Mouse (Mus musculus) heart, postnatal 0 days (tissue): ENCODE data around the gene Nrxn1. TPM values are rescaled to one million over a fixed set of nuclear protein-coding genes. Genes with fewer than 3 reads are reported as not detected.

Source experiments
- ATAC-seq: fragments of 200-750 bp; cut with Nextera tagmentation; 2 replicates; pipeline ENCODE4 v1.8.0; 2017; ENCODE audit warnings: low read depth, moderate number of reproducible peaks, moderate library complexity; ENCODE audit not compliant: insufficient read depth
- DNase-seq: peaks from one replicate; pipeline ENCODE4 v3.0.0-alpha.2; 2016; ENCODE audit warnings: low spot score
- H3K27ac ChIP-seq: fragments of 300-500 bp; sonication (generic); 2 replicates; pipeline ENCODE4 v1.5.1; 2014; ENCODE audit warnings: low read depth, mild to moderate bottlenecking
- H3K27me3 ChIP-seq: fragments of 300-500 bp; sonication (generic); 2 replicates; pipeline ENCODE4 v1.6.1; 2014; ENCODE audit warnings: low read length, mixed read lengths; ENCODE audit not compliant: control insufficient read depth, insufficient read depth
- H3K36me3 ChIP-seq: fragments of 300-500 bp; sonication (generic); replicated peaks from 2 replicates; pipeline ENCODE4 v1.6.1; 2014; ENCODE audit warnings: low read length, mixed read lengths; ENCODE audit not compliant: control insufficient read depth, insufficient read depth
- H3K4me1 ChIP-seq: fragments of 300-500 bp; sonication (generic); 2 replicates; pipeline ENCODE4 v1.6.1; 2014; ENCODE audit warnings: antibody characterized with exemption; ENCODE audit not compliant: control insufficient read depth, insufficient read depth
- H3K4me2 ChIP-seq: fragments of 300-500 bp; sonication (generic); 2 replicates; pipeline ENCODE4 v1.6.1; 2014; ENCODE audit warnings: low read depth, mild to moderate bottlenecking, low read length, moderate library complexity
- H3K4me3 ChIP-seq: fragments of 300-500 bp; sonication (generic); 2 replicates; pipeline ENCODE4 v1.5.1; 2014; ENCODE audit warnings: low read depth, low read length
- H3K9ac ChIP-seq: fragments of 300-500 bp; sonication (generic); replicated peaks from 2 replicates; pipeline ENCODE4 v1.6.1; 2014; ENCODE audit warnings: low read depth, low read length, mixed read lengths
- H3K9me3 ChIP-seq: fragments of 300-500 bp; sonication (generic); replicated peaks from 2 replicates; pipeline ENCODE4 v1.6.1; 2016; ENCODE audit warnings: low read length; ENCODE audit not compliant: control insufficient read depth
- CTCF ChIP-seq: IDR thresholded peaks from 2 replicates; pipeline ENCODE4 v1.5.1; 2016; ENCODE audit warnings: antibody characterized with exemption, control low read depth, low read depth
- EP300 ChIP-seq: IDR thresholded peaks from 2 replicates; pipeline ENCODE4 v1.6.1; 2016; ENCODE audit warnings: antibody characterized with exemption, low read depth
- WGBS: fragments of 180-500 bp; shearing (Covaris S2); extraction: QIAGEN DNeasy Blood & Tissue Kit; methylation state at CpG from one replicate; pipeline ENCODE4 v1.1.7; 2014; 5-methylcytosine and 5-hydroxymethylcytosine counted together
- polyA plus RNA-seq: library from polyadenylated mRNA; unstranded; fragments of >200 nt; fragmentation: Nextera tagmentation; extraction: Ambion mirVana; gene quantifications from 2 replicates; pipeline ENCODE4 v1.2.1, GENCODE M21; 2015
- total RNA-seq: library from RNA; depleted of rRNA; stranded (reverse); fragments of >200 nt; gene quantifications from 2 replicates; pipeline ENCODE4 v1.2.3, GENCODE M21; 2014; ENCODE audit warnings: low replicate concordance

Nrxn1 gene
- total and polyA plus RNA-seq, 2 experiments from 2014 or later = 1.1 to 4.1 TPM

DNA sequence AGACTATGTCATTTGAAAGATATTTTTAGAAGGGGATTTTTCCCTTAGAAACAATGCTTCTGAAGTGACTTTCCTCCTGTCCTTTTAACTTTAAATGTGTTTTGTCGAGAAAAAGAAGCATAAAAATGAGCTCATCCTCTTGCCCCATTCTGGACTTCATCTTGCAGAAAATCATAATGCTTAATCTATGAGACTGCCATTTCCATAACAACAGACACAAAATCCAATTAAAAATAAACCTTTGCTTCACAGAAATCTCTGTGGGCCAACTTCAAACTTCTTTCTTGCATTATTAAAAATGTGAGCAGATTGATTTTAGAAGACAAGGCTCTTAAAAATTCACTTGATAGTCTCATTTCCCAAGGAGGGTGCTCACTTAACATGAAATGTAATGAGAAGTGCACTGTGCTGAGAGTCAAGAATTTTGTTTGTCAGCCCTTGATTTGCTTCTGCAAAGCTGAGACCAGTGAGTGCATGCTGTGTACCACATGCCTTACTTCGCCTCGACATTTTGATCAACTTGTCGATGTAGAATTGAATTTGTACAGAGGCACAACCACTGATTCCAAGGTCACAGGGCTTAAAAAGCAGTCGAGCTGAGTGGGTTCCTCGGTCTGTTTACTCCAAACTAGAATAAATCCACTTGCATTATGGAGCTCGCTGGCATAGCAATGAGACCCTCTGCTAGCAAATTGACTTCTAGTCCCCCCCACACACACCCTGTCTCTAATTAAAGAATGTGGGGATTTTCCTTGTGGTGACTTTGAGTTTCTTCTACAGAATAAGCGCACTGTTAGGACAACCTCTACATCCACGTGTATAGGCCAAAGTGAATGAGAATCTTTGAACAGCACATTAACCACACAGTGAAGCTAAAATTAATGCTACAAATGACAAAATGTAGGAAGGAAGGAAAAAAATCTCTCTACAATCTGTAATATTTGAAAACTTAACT lies 493.0 kb downstream of the Nrxn1 start:
- Histone ChIP-seq H3K27ac (no peak overlapping the region), H3K36me3 (no peaks in the 10 kb centered on the region), H3K4me1 (no peaks in the 10 kb centered on the region), H3K4me2 (no peak overlapping the region), H3K9me3 (no peaks in the 10 kb centered on the region), H3K9ac (no peak overlapping the region), H3K4me3 (no peak overlapping the region), H3K27me3 (no peaks in the 10 kb centered on the region)
- TF ChIP-seq CTCF = no peak
- no peak for TF ChIP-seq EP300
- no peak for DNase-seq
- 72% methylated on average over 9 of the region's 9 CpGs for WGBS
- no peak for ATAC-seq

DNA sequence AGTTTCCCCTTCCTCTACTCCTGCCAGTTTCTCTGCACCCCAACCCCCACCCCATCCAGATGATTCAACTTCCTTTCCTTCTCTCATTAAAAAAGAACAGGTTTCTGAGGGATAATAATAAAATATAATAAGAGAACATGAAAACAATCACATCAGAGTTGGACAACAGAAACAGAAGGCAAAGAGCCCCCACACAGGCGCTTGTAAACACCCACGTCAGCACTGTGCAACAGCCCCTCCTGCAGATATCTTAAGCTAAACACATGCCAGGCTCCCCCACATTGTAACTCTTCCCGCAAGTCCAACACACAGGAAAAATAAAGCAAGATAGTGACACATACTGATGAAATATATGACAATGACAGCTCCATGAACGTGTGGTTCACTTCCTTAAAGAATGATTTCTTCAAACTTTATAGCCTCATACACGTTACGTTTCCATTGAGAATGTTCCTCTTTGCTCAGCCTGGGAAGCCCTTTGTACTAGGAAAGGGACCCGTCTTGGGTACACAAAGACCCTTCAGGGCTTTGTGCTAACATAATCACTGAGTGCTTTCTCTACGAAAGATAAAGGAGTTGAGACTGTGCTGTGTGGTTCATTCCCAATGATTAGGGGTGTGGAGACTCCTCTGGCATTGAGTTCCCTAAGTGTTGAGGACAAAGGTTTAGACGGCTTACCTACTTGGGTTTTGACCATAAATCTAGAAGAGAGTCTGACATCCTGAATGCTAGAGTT lies 497.9 kb downstream of the Nrxn1 start:
- Histone ChIP-seq H3K9me3 (no peaks in the 10 kb centered on the region), H3K4me1 (no peaks in the 10 kb centered on the region), H3K9ac (no peak overlapping the region), H3K4me3 (no peak overlapping the region), H3K27me3 (no peaks in the 10 kb centered on the region), H3K4me2 (no peak overlapping the region), H3K36me3 (no peaks in the 10 kb centered on the region), H3K27ac (no peak overlapping the region)
- TF ChIP-seq EP300 (no peak), CTCF (no peak)
- 52% methylated on average over 9 of the region's 9 CpGs for WGBS
- ATAC-seq (no peak), DNase-seq (no peak)

DNA sequence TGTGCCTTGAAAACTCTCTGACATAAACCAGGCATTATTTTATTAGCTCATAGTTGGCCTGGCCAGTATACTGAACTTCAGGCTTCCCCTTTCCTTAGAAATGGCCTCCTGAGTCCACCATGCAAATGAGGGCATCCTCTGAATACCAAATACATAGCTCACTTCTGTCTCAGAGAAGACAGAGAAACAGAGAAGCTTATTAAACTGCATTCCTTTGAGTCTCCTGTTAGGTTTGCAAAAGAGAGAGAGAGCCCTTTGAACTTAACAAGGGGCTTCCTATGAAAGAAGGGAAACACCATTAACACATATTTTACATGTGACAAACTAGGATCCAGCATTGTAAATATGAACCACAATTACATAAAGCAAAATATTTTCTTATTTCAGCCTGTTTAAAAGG lies 506.0 kb downstream of the Nrxn1 start:
- H3K4me1 ChIP-seq = no peaks in the 10 kb centered on the region
- H3K27ac ChIP-seq = no peak overlapping the region
- no peaks in the 10 kb centered on the region for H3K9me3 ChIP-seq
- no peak for ATAC-seq
- DNase-seq = no peak
- no peaks in the 10 kb centered on the region for H3K27me3 ChIP-seq
- H3K4me2 ChIP-seq = no peak overlapping the region
- no peak overlapping the region for H3K4me3 ChIP-seq
- TF ChIP-seq CTCF (no peak), EP300 (no peak)
- no peak overlapping the region for H3K9ac ChIP-seq
- no peaks in the 10 kb centered on the region for H3K36me3 ChIP-seq

DNA sequence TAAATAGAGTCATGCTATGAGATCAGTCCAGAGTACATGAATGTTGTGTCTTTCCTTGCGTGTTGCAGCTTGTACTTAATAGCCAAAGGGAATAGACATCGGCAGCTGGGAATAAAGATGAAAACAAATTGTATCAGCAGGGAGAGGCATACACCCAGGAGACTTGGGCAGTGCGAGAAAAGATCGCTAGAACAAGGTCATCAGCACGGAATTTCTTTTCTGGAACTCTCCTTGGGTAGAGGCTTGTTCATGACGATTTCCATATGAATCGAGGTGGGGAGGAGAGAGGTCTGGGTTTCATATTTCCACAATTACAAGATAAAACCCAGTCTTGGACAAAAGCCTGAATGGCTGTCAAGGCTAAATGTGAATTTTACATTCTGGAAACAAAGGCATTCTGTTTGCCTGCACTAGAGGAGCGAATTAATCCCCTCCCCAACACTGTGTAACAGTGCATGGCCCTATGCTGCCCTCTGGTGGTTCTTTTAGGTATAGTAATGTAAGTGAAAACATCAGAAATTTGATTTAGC lies 508.1 kb downstream of the Nrxn1 start:
- peak; percentile 49 for DNase-seq
- Histone ChIP-seq H3K4me2 (peak overlapping the region; percentile 50), H3K9me3 (no peaks in the 10 kb centered on the region), H3K4me3 (peak overlapping the region; percentile 6; the same call in 1 of the 2 replicates), H3K4me1 (no peaks in the 10 kb centered on the region), H3K9ac (no peak overlapping the region), H3K27ac (no peak overlapping the region), H3K36me3 (no peaks in the 10 kb centered on the region), H3K27me3 (no peaks in the 10 kb centered on the region)
- no peak for TF ChIP-seq EP300
- peak; percentile 85 for TF ChIP-seq CTCF
- 36% methylated on average over 8 of the region's 8 CpGs for WGBS
- ATAC-seq = peak; percentile 68

DNA sequence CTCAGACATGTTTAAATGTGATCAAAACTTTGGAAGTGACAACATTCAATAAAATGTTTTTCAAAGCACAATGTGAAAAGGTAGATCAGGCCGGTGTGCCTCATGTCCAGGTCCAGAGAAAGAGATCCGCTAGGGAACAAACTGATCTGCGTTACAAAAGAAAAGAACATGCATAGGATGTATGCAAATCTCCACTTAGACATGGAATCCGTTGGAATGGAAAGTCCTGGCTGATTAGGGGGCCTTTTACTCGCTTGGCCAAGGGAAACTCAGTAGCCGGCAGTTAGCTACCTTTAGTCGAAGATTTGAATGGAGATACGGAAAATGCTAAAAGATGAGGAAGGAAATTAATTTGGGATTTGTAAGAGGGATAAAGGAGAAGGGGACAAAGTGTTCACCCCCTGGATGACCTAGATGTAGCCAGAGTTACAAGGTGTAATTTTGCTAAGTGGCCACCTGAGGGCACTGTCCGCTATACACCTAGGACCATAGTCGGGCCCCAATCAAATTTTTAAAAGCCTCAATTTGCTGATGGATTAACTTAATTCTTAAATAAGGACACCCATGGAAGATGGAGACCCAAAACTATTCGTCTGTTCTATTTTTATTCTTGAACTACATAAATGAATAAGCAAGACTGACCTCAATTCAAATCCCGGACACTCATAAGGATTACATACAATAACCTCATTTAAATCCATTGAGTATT lies 508.9 kb downstream of the Nrxn1 start:
- TF ChIP-seq EP300 (no peak), CTCF (peak; percentile 49)
- no peak overlapping the region for H3K4me3 ChIP-seq
- no peak overlapping the region for H3K9ac ChIP-seq
- H3K27me3 ChIP-seq = no peaks in the 10 kb centered on the region
- DNase-seq = peak; percentile 30
- no peaks in the 10 kb centered on the region for H3K9me3 ChIP-seq
- no peak for ATAC-seq
- no peaks in the 10 kb centered on the region for H3K4me1 ChIP-seq
- no peaks in the 10 kb centered on the region for H3K36me3 ChIP-seq
- WGBS = 32% methylated on average over 12 of the region's 12 CpGs
- H3K27ac ChIP-seq = no peak overlapping the region
- no peak overlapping the region for H3K4me2 ChIP-seq
